Mouse (Mus musculus) limb, embryonic 14.5 days (tissue): Measurements from ENCODE around the gene Notum. TPM values are rescaled to one million over a fixed set of nuclear protein-coding genes. Genes with fewer than 3 reads are reported as not detected.

Source experiments
- ATAC-seq: fragments of 200-750 bp; cut with Nextera tagmentation; 2 replicates; pipeline ENCODE4 v1.8.0; 2017; ENCODE audit warnings: low read depth, moderate number of reproducible peaks, moderate TSS enrichment; ENCODE audit not compliant: low FRiP score
- DNase-seq: peaks from one replicate; pipeline ENCODE4 v3.0.0-alpha.2; 2015; ENCODE audit warnings: low spot score
- H3K27ac ChIP-seq: fragments of 300-500 bp; sonication (generic); replicated peaks from 2 replicates; pipeline ENCODE4 v1.5.1; 2014; ENCODE audit warnings: low read depth, mild to moderate bottlenecking, low read length, moderate library complexity, mixed read lengths
- H3K27me3 ChIP-seq: fragments of 300-500 bp; sonication (generic); 2 replicates; pipeline ENCODE4 v1.6.1; 2014; ENCODE audit warnings: low read length, mixed read lengths; ENCODE audit not compliant: control insufficient read depth, insufficient read depth
- H3K36me3 ChIP-seq: fragments of 300-500 bp; sonication (generic); 2 replicates; pipeline ENCODE4 v1.6.1; 2014; ENCODE audit warnings: mild to moderate bottlenecking, low read length, moderate library complexity, mixed read lengths; ENCODE audit not compliant: control insufficient read depth, insufficient read depth
- H3K4me1 ChIP-seq: fragments of 300-500 bp; sonication (generic); 2 replicates; pipeline ENCODE4 v1.6.1; 2014; ENCODE audit warnings: antibody characterized with exemption, low read length, mixed read lengths; ENCODE audit not compliant: control insufficient read depth, insufficient read depth
- H3K4me2 ChIP-seq: fragments of 300-500 bp; sonication (generic); replicated peaks from 2 replicates; pipeline ENCODE4 v1.6.1; 2014; ENCODE audit warnings: low read depth, mild to moderate bottlenecking, low read length, moderate library complexity; ENCODE audit not compliant: severe bottlenecking
- H3K4me3 ChIP-seq: fragments of 300-500 bp; sonication (generic); replicated peaks from 2 replicates; pipeline ENCODE4 v1.5.1; 2014; ENCODE audit warnings: low read length
- H3K9ac ChIP-seq: fragments of 300-500 bp; sonication (generic); 2 replicates; pipeline ENCODE4 v1.6.1; 2014; ENCODE audit warnings: mild to moderate bottlenecking, low read depth, low read length, moderate library complexity; ENCODE audit not compliant: severe bottlenecking
- H3K9me3 ChIP-seq: fragments of 300-500 bp; sonication (generic); 2 replicates; pipeline ENCODE4 v1.6.1; 2016; ENCODE audit warnings: low read length; ENCODE audit not compliant: control insufficient read depth
- POLR2A ChIP-seq: fragments of 200-500 bp; IDR thresholded peaks from 2 replicates; pipeline ENCODE4 v1.8.0; 2012; ENCODE audit warnings: inconsistent platforms, mild to moderate bottlenecking, moderate library complexity, borderline replicate concordance; ENCODE audit not compliant: insufficient read depth, insufficient read length; ENCODE audit errors: extremely low read depth
- WGBS: fragments of 180-500 bp; shearing (Covaris S2); extraction: QIAGEN DNeasy Blood & Tissue Kit; methylation state at CpG from one replicate; pipeline ENCODE4 v1.1.7; 2014; 5-methylcytosine and 5-hydroxymethylcytosine counted together
- polyA plus RNA-seq, 2 experiments: library from polyadenylated mRNA; depleted of rRNA in 1 of 2; stranded (reverse) in 1 of 2; unstranded in 1 of 2; fragments of >200 nt; fragmentation: Nextera tagmentation in 1 of 2; extraction: Ambion mirVana in 1 of 2; gene quantifications; 2 replicates each; pipeline versions ENCODE4 v1.2.1 to v1.2.3; 2012 to 2014

Gene Notum
- polyA plus RNA-seq, 2 experiments: 4.7 to 12.8 TPM

GRCm38 (mm10) chr11:120695184-120695583 is 34.2 kb upstream of the Notum start:
- Histone ChIP-seq H3K4me3 (no peak overlapping the region), H3K27me3 (no peaks in the 10 kb centered on the region), H3K9ac (peak overlapping the region; percentile 16), H3K27ac (peak overlapping the region; percentile 39; the same call in 1 of the 2 replicates), H3K9me3 (peaks cover 5% of the 10 kb centered on the region; the same call in 1 of the 2 replicates), H3K4me1 (peaks cover 10% of the 10 kb centered on the region), H3K4me2 (no peak overlapping the region), H3K36me3 (peaks cover 47% of the 10 kb centered on the region)
- no peak for TF ChIP-seq POLR2A
- 7% methylated on average over 4 of the region's 4 CpGs for WGBS
- DNase-seq: no peak
- peak; percentile 52; the same call in 1 of the 2 replicates for ATAC-seq

- Histone ChIP-seq H3K36me3 (peaks cover 50% of the 10 kb centered on the region), H3K27ac (no peak overlapping the region), H3K4me3 (no peak overlapping the region), H3K27me3 (no peaks in the 10 kb centered on the region), H3K4me1 (peaks cover 10% of the 10 kb centered on the region), H3K9ac (no peak overlapping the region), H3K9me3 (peaks cover 5% of the 10 kb centered on the region; the same call in 1 of the 2 replicates), H3K4me2 (no peak overlapping the region)
- WGBS: 84% methylated on average over 3 of the region's 3 CpGs
- DNase-seq (no peak), ATAC-seq (no peak)
- no peak for TF ChIP-seq POLR2A
Observed at GRCm38 (mm10) chr11:120693461-120693860, 32.5 kb upstream of the Notum start.

GRCm38 (mm10) chr11:120692471-120693011 is 31.6 kb upstream of the Notum start:
- H3K4me2 ChIP-seq: no peak overlapping the region
- peaks cover 57% of the 10 kb centered on the region for H3K36me3 ChIP-seq
- no peak for TF ChIP-seq POLR2A
- H3K27ac ChIP-seq: no peak overlapping the region
- DNase-seq: no peak
- 83% methylated on average over 4 of the region's 4 CpGs for WGBS
- H3K4me3 ChIP-seq: no peak overlapping the region
- H3K9ac ChIP-seq: no peak overlapping the region
- peaks cover 10% of the 10 kb centered on the region for H3K4me1 ChIP-seq
- H3K9me3 ChIP-seq: peaks cover 5% of the 10 kb centered on the region; the same call in 1 of the 2 replicates
- no peaks in the 10 kb centered on the region for H3K27me3 ChIP-seq
- no peak for ATAC-seq

- ATAC-seq (no peak), DNase-seq (no peak)
- Histone ChIP-seq H3K9me3 (no peaks in the 10 kb centered on the region), H3K27me3 (no peaks in the 10 kb centered on the region), H3K4me1 (no peaks in the 10 kb centered on the region), H3K4me2 (no peak overlapping the region), H3K27ac (no peak overlapping the region), H3K36me3 (peaks cover 58% of the 10 kb centered on the region), H3K9ac (no peak overlapping the region), H3K4me3 (no peak overlapping the region)
- no peak for TF ChIP-seq POLR2A
- 78% methylated on average over 3 of the region's 3 CpGs for whole genome bisulfite sequencing
Observed at GRCm38 (mm10) chr11:120689365-120689764, 28.4 kb upstream of the Notum start.

GRCm38 (mm10) chr11:120686650-120687272 is 25.8 kb upstream of the Notum start:
- ATAC-seq: 0 out of 2 replicates have a peak, but pooled peaks have one; percentile 51
- WGBS: 73% methylated on average over 20 of the region's 20 CpGs
- no peak overlapping the region for H3K4me2 ChIP-seq

More at GRCm38 (mm10) chr11:120686650-120687272, 25.8 kb upstream of the Notum start:
- no peaks in the 10 kb centered on the region for H3K4me1 ChIP-seq
- no peak for TF ChIP-seq POLR2A
- no peak overlapping the region for H3K4me3 ChIP-seq
- H3K36me3 ChIP-seq: peaks cover 62% of the 10 kb centered on the region
- H3K27ac ChIP-seq: peak overlapping the region; percentile 63
- H3K9me3 ChIP-seq: no peaks in the 10 kb centered on the region
- H3K27me3 ChIP-seq: no peaks in the 10 kb centered on the region
- no peak overlapping the region for H3K9ac ChIP-seq
- peak; percentile 49 for DNase-seq
